Mouse (Mus musculus): Measurements from ENCODE around the gene Vrk1.

The Vrk1 gene

GRCm38 (mm10) chr12:105997028-105997786 is 12.8 kb upstream of the Vrk1 start:
- in situ Hi-C loops (cut with MboI, MseI) = no loop called here

DNA sequence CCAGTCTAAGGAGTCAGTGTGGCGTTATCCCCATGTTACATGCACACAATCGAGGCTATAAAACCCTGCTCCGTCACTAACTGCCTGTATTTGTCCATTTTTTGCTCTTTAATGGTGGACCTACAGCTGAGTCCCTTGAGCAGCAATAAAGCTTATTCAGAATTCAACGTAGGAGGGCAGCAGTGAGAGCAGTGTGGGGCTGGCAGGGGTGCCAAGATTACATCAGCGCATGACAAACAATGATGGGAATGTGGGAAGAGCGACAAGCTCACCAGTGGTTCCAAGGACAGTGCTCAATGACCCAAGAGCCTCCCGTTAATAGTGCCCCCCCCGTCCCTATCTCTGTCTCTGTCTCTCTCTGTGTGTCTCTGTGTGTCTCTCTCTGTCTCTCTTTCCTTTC is 8.3 kb upstream of the Vrk1 start:
- in situ Hi-C loops (cut with MboI, MseI) = no loop called here

GRCm38 (mm10) chr12:106004719-106005118 is 5.3 kb upstream of the Vrk1 start:
- in situ Hi-C loops (cut with MboI, MseI) = no loop called here

GRCm38 (mm10) chr12:106006218-106006617 is 3.8 kb upstream of the Vrk1 start:
- in situ Hi-C loops (cut with MboI, MseI) = no loop called here

DNA sequence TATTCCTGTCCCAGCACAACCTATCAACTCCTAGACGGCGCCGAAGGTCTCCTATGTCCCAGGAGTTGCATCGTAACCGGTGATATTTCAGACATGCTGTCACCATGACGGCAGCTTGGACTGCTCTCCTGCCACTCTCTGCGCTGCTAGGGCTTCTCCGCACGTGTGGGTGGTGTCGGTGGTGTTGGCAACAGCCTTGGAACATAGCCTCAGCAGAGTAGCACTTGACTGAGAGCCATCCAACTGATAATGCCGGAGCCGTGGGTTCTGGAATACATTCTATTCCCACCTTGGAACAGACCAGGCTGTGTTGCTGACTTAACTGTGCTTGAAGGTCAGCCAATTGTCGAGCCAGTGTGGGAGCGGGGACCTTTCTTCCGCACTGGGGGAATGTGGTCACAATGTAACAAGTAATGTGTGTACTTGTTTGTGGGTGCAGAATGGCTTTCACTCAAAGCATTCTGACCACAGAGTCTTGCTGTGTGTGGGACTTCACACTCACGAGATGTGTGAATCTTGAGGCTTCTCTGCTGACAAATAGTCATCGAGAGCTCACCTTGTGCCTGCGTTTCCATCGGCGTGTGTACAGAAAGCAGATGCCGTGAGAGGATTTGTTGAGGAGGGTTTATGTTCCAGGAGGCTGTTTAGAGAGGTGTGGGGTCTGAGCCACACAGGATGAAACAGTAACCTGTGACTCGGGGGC is 1.5 kb upstream of the Vrk1 start:
- in situ Hi-C loops (cut with MboI, MseI) = no loop called here

DNA sequence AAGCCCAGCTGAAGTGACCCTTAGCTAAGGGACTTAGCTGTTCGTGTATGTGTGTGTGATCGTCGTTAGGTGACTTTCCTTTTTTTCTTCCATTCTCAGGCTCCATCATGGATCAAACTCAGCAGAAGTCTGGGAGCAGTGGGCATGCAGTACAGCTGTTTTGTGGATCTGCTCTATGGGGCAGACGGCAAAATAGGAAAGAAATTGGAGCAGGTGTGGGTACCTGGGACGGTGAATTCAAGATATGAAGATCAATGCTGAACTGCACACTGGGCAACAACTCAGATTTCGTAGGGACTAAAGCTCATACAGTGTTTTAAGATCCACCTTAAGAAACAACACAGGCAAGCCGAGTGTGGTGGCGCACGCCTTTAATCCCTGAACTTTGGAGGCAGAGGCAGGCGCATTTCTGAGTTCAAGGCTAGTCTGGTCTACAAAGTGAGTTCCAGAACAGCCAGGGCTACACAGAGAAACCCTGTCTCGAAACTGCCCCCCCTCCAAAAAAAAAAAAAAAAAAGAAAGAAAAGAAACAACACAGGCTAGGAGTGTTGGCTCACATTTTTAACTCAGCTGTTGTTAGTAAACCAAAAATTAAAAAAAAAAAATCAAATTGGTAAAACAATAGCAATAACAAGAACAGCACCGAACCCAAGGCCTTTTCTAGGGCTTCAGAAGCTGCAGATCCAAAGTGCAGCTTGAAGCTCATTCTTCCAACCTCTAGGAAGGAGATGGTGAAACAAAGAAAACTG is 732 bp upstream of the Vrk1 start:
- in situ Hi-C loops (cut with MboI, MseI) = no loop called here

GRCm38 (mm10) chr12:106012161-106012560 is 2.1 kb downstream of the Vrk1 start:
- in situ Hi-C loops (cut with MboI, MseI) = no loop called here

DNA sequence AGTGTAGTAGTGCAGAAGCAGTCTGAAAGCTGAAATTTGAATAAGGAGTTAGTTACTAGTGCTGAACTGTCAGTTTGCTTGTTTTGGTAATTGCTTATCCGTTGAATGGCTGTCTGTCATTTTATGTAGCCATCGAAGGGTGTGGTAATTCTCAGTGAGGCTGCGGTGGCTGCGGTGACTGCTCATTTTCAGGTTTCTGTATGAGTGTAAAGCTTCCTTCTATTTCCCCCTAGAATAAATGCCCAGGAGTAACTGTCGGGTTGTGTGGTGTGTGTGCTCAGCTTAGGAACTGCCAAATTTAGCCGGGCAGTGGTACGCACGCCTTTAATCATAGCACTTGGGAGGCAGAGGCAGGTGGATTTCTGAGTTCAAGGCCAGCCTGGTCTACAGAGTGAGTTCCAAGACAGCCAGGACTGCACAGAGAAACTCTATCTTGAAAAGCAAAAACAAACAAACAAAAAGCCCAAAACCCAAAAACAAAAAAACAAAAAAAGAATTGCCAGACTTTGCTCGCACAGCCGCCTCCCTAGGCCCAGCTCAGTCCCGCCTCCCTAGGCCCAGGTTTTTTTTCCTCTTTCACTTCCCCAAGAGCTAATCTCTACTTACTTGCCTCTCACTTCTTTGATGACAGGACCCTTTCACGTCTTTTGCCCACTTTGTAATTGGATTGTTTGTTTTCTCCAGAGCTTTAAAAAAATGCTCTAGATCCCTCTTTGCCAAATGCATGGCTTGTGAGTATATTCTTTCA is 6.4 kb downstream of the Vrk1 start:
- in situ Hi-C loops (cut with MboI, MseI) = no loop called here

- in situ Hi-C loops (cut with MboI, MseI) = no loop called here
Measured at GRCm38 (mm10) chr12:106020063-106020462, 10.0 kb downstream of the Vrk1 start.

GRCm38 (mm10) chr12:106023652-106024051 is 13.6 kb downstream of the Vrk1 start:
- in situ Hi-C loops (cut with MboI, MseI) = no loop called here

DNA sequence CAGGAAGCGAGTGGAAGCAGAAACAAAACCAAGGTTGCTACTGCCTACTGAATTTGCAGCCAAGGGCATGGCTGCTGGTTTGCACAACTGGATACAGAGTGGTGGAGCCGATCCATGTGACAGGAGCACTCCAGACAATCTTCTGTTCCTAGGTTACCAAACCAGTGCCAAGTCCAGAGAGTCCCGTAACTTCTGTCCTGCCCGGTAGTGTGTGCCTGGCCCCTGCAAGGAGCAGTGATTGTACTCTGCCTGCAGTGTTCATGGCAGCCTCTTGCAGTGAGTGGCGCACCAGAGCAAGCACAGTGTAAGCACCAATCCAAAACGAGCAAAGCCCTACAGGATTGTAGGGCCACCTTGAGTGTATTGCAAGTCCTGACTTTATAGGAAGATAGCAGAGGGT is 15.4 kb downstream of the Vrk1 start:
- in situ Hi-C loops (cut with MboI, MseI) = no loop called here

DNA sequence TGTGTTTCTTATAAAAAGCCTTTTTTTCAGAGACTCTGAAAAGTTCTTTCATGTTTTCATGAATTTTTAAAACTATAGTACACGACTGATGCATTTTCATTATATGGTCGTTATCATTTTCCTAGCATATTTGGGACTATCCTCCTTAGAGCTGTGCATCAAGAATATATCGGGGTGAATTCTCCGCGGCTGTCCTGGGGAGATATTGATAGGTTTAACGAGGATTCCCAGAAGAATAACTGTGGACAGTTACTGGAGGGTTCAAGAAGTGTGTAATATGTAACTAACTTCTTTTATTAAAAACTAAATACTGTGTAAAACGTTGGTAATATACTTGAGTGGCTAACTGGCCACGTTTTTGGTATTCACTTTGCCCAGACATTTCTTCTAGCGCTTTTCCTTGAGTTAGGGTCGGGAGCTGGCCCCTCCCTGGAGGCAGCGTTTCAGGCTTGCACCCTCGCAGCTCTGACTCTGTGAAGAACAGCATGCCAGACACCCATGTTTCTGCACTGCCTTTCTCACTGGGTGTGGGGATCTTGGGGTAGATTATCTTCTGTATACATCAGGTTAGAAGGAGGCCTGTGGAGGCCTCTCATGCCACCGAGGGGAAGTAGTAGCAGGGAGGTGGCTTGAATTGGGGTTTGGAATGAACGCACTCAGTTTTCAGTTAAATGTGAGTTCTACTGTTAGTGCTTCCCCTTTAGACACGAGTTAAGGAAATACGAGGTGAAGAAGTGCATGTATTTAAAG is 16.5 kb downstream of the Vrk1 start:
- in situ Hi-C loops (cut with MboI, MseI) = no loop called here

GRCm38 (mm10) chr12:106027372-106027771 is 17.3 kb downstream of the Vrk1 start:
- in situ Hi-C loops (cut with MboI, MseI) = no loop called here

DNA sequence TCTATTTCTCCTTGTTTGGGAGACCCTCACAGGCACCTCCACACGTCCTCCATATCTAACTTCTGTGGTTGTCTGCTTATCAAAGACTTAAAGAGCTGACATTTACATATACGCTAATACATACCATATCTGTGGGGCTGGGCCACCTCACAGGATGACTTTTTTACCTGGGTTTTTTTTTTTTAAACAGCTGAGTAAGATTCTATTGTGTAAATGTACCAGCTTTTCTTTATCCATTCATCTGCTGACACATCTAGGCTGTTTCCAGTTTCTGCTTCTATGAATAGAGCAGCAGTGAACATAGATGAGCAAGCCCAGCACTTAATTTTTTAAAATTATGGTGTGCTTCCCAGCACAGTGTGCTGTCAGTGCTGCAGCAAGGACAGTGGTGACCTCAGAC is 19.6 kb downstream of the Vrk1 start:
- in situ Hi-C loops (cut with MboI, MseI) = no loop called here

- in situ Hi-C loops (cut with MboI, MseI) = loop anchor here (10.0 kb wide), 1 partner anchor 1615 kb away; no protein-coding TSS in a partner anchor
Measured at GRCm38 (mm10) chr12:106030146-106030745, 20.2 kb downstream of the Vrk1 start.

GRCm38 (mm10) chr12:106030796-106031195 is 20.8 kb downstream of the Vrk1 start:
- in situ Hi-C loops (cut with MboI, MseI) = loop anchor here (10.0 kb wide), 1 partner anchor 1614 kb away; no protein-coding TSS in a partner anchor

GRCm38 (mm10) chr12:106031916-106032315 is 21.9 kb downstream of the Vrk1 start:
- in situ Hi-C loops (cut with MboI, MseI) = loop anchor here (10.0 kb wide), 1 partner anchor 1613 kb away; no protein-coding TSS in a partner anchor

GRCm38 (mm10) chr12:106032361-106032760 is 22.3 kb downstream of the Vrk1 start:
- in situ Hi-C loops (cut with MboI, MseI) = loop anchor here (10.0 kb wide), 1 partner anchor 1612 kb away; no protein-coding TSS in a partner anchor

DNA sequence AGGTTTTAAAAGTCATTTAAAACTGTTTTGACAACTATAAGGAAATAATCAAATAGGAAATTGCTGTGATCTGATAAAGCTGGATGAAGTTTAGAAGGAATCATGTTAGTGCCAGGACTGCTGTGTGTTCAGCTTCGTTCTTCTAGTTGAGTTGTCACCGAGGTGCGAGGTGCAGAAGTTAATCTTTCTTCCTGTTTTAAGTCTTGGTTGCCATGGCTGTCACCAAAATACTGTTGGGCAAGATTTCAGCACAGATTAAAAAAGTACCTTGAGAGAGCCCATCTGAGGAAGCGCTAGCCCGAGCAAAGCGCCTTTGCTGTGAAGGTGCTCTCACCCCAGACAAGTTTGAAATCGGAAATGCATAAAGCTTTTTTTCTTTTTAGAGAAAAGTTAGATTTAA is 24.2 kb downstream of the Vrk1 start:
- in situ Hi-C loops (cut with MboI, MseI) = loop anchor here (10.0 kb wide), 1 partner anchor 1611 kb away; no protein-coding TSS in a partner anchor

DNA sequence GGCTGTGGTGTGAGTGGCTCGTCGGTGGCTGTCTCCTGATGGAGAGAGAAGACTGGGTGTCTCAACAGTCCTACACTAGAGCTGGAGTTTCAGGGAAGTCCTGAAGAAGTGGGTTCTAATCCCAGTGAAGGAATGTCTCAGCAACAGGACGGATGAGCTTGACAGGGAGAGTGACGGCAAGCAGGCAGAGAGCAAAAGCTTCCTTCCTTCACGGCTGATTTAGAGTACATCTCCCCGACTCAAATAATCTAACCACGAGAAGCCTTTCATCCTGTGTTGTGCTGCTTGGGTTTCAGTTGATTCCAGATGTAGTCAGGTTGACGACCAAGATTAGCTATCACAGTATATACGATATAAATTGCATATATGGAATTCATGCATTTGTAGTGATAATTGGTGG is 24.7 kb downstream of the Vrk1 start:
- in situ Hi-C loops (cut with MboI, MseI) = loop anchor here (10.0 kb wide), 1 partner anchor 1610 kb away; no protein-coding TSS in a partner anchor
